Mouse (Mus musculus): Measurements from ENCODE around the gene Zfyve27.
A peak's percentile ranks its signal among the peaks of the same experiment; 100 is the strongest.

The Zfyve27 gene

DNA sequence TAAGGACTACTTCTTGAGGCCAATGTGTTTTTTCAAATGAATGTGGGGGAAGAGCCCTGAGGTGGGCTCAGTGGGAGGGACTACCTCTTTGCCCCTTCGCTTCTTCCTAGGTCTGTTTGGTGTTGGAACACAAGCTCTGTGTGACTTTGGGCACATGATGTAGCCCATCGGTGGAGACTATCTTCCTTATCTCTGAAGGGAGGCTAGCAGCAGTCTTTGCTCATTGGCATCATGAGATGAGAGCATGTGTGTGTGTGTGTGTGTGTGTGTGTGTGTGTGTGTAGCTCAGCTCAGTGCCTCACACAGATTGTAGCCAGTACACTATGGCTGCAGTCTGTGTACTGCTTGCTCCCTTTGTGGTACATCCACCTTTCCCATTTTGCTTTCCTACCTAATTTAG lies 13.7 kb downstream of the Zfyve27 start:
- no peak for DNase-seq (ENCODE audit: low spot score in 2 of 2)

DNA sequence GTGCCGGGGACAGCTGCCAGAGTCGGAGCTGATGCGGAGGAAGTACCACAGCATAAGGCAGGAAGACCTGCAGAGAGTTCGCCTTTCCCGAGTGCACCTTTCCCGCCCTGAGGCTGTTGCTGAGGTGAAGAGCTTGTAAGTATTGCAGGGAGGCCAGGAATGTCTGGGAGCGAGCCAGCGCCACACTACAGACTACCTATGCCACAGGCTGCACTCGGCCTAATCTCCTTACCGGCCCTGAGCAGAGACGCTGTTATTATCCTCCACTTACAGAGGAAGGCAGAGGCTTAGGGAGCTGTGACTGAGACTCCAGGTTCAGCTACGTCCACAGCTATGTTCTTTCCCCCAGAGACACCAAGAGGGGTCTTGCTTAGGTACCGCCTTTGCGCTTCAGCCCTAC lies 15.6 kb downstream of the Zfyve27 start:
- no peak for DNase-seq (ENCODE audit: low spot score in 2 of 2)

DNA sequence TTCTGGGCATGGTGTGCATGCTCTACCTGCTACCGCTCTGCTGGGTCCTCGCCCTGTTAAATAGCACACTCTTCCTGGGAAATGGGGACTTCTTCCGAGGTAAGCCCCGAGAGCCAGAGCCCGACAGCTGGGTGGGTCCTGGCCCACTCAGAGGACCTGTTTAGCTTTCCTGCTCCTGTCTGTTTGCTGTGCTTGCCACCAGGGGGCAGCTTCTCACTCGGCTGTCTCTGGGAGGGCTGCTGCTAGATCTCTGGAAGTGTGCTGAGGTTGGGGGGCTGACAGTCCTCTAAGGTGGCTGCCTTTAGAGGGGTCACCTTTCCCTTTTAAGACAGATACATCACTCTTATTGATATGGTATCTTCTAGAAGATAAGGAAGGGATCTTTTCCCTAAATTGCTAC lies 18.9 kb downstream of the Zfyve27 start:
- DNase-seq (ENCODE audit: low spot score in 2 of 2): no peak

DNA sequence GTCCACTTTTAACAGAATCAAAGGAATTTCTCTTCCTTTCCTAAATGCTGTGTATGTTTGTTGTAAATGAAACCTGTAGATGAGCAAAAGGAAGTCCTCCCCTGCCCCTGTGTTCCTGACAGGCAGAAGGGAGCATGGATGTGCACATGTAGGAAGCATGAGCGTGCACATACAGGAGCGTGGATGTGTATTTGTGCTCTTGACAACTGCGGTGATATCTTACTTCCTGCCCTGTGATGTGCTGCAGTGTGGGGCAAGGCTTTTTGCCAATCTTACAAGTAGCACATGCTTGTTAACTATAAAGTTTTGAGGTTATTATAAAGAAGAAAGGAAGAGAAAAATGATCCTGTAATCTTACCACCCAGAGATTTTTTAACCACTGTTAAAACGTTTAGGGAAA lies 26.0 kb downstream of the Zfyve27 start:
- no peak for DNase-seq (ENCODE audit: low spot score in 2 of 2)

DNA sequence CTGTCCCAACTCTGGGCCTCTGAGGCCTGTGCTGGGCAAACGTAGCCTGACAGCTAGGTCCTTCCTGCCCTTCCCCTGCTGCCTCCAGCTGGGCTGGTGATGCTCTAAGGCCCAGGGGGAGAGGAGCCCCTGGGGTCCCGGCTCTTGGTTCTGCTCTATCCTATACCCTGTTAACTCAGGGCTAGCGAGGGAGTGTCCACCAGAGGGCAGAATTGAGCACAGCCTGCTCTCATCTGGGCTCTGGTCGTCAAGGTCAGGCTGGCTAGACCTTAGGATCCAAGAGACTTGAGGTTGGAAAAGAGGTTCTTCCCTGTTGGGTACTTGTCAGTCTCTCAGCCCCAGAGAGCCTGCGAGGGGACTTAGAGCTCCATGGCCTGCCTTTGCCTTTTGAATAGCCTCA lies 26.7 kb downstream of the Zfyve27 start:
- DNase-seq (ENCODE audit: low spot score in 2 of 2): peak in 1 of 2 experiments; percentile 22

DNA sequence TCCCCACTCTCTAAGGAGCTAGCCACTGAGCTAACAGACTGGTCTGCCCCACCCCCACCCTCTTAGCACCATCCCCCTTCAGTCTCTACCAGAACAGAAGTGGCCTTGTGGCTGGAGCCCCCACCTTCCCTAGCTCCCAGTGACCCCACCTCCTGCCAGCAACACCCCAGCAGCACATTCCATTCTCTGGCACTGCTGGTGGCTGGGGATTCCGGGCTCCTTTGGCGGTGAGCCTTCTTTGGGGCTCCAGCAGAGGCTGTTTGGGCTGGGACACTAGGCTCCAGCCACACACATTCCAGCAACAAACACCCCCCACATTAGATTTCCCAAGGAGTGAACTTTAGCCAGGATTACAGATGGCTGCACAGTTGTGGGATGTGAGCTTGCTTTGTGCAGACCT lies 29.6 kb downstream of the Zfyve27 start:
- no peak for DNase-seq (ENCODE audit: low spot score in 2 of 2)

DNA sequence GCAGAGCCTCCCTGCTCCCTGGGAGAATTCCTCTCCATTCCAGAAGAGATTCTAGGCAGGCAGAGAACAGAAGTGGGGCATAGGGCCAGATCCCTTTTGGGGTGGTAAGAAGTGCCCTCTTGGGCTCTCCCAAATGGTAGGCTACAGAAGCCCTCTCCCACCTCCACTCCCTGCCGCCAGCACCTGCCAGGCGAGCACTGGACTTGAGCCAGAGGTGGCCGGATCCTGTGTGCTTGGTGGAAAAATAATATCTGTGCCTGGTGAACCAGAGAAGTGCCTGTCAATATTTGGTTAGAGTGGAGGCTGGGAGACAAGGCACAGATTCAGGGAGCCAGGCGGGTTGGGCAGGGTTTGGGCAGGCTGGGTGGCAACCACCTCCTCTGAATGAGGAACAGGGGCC lies 32.6 kb downstream of the Zfyve27 start:
- no peak for DNase-seq (ENCODE audit: low spot score in 2 of 2)

DNA sequence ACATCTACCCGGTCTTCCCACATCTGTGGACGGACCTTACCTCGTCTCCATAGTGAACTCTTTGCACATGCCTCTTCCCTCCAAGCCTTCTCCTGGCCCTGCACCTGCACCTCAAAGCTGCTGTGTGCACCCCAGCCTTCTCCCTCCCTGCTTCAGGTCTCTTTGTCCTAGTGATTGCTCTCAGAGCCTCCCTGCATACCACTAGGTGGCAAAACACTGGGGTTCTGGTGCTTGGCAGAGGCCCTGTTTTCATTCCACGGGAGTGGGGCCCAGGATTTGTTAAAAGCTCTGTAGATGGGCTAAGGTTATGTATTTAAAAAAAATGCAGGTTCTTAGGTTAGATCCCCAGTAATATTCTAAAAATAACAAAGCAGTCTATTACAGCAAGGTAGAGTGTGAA lies 33.3 kb downstream of the Zfyve27 start:
- no peak for DNase-seq (ENCODE audit: low spot score in 2 of 2)

DNA sequence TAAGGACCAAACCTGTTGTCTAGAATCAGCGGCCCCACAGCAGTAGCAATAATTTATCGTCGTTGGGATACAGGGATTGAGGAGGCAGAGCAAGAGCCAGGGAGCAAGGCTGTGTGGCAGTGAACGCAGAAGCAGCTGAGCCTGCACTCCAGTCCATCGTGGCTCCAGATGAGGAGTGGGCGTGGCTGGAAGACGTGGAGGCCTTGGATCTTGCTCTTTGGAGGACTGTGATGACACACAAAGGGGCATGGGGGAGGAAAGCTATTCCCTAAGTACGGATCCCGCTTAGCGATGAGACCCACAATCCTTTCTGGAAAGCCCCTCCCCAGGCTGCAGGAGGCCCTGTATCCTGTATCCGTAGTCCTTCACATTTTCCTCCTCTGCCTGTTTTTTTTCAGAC lies 34.3 kb downstream of the Zfyve27 start:
- DNase-seq (ENCODE audit: low spot score in 2 of 2): no peak

DNA sequence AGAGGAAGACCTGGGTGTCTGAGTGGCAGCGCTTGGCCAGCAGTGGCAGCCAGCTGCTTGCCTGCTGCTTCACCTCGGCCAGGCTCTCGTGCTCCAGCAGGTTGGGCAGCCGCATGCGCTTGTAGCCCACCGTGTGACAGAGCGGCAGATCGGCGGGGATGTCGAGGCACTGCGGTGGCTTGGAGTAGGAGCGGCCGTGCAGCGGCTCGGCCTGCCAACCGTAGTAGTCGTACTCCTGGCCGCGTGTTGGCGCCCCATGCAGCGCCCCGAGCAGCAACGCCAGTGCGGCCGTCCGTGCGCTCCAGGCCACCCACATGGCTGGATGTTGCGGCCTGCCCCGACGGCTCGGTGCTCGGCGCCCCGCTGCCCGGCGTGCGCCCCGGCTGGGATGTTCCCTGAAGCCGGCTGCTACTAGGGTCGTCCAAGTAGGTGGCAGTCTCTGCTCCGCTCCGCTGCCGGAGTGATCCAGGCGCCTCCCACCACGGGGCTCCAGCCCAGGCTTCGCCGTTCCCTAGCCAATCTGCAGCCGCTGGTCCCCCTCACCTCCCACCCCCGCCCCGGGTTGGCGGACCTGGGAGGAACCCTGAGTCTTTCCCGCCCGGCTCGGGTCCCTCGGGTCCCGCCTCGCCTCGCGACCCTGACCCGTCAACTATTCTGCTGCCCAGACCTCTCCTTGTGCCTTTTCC lies 38.1 kb downstream of the Zfyve27 start, which contains the start of gene Sfrp5:
TSS of gene Sfrp5 (minus strand) at position 557 of the 686 bp plus-strand sequence.
- DNase-seq (ENCODE audit: low spot score in 2 of 2): no peak

DNA sequence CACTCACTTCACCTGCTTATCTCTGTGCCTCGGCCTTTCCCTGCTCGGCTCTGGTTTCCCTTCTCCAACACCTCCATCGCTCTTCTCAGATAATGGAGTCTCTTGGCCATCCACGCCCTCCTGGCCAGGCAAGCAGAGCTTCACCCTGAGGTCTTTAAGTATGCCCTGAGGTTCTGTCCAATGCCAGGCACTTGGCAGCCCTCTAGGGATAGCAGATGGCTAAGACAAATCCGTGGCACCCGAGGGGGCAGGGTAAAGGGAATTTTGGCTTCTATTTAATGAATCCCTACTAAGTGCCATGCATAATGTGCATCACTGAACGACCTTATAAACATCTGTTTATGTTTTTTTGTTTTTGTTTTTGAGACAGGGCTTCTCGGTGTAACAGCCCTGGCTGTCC lies 38.7 kb downstream of the Zfyve27 start:
- no peak for DNase-seq (ENCODE audit: low spot score in 2 of 2)

DNA sequence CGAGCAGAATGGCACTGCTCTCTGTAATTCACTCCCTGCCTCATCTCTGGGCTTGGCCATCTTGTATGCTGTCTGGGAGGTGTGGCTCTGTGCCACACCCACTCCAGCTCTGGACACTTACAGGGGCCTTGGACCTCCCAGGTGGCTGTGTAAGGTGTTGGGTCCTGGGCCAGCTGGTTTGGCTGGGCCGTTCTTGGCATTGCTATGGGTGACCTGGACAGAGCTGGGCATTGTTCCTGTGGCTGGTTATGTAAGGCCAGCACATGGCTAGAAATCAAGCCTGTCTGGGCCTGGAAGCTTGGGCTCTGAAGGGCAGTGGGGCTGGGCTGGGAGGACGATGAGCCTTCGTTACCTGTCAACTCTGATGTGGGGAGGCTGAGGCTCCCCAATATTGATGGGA lies 40.6 kb downstream of the Zfyve27 start:
- no peak for DNase-seq (ENCODE audit: low spot score in 2 of 2)

DNA sequence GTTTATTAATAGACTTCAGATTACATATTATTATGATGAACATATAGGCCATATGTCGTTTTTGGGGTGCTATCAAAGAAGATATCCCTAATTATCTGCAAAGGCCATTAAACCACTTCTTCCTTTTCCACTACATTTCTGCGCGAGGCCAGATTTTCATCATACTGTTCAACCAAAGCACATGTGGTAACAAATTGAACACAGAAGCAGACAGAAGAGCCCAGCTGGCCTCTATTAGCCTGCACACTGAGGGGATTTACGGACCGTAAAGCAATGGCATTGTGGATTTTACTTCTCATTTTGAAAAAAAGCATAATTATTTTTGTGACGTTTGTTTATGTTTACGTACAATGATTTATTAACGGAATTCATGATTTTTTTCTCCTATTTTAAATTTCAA lies 41.5 kb downstream of the Zfyve27 start:
- no peak for DNase-seq (ENCODE audit: low spot score in 2 of 2)

DNA sequence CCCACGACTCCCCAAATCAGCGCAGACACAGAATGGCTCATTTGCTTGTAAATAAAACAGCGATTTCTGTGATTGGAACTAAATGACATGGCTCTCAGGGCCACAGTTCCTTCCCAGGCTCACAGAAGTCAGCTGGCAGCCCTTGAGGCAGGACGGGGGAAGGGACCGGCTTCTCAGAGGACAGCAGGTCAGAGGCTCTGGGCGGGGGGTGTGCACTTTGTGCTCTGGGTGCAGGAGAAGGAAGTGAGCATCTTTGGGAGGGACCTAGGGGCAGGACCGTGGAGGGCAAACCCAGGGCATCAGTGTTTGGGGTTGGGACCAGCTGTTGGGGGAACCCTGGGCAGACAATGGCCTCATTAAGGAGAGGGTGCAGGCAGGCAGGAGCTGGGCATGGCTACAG lies 45.7 kb downstream of the Zfyve27 start:
- no peak for DNase-seq (ENCODE audit: low spot score in 2 of 2)

DNA sequence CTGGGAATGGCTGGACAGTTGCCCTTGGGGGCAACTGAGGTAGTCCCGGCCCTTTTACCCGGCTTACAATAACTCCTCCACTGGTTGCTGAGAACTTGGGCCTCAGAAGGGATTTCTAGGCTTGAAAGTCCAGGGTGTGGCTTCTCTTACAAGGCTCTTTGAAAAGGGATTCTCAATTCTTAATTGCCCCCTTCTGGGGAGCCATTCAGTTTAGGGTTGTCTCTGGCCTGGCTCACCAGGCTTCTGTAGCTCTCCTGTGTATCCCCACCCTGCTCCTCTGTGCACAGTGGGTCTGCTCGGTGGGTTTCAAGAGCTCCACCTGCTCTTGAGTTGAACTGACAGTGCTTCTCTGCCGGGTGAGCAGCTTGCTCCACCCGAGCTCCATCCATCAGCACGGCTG lies 46.2 kb downstream of the Zfyve27 start:
- no peak for DNase-seq (ENCODE audit: low spot score in 2 of 2)

DNA sequence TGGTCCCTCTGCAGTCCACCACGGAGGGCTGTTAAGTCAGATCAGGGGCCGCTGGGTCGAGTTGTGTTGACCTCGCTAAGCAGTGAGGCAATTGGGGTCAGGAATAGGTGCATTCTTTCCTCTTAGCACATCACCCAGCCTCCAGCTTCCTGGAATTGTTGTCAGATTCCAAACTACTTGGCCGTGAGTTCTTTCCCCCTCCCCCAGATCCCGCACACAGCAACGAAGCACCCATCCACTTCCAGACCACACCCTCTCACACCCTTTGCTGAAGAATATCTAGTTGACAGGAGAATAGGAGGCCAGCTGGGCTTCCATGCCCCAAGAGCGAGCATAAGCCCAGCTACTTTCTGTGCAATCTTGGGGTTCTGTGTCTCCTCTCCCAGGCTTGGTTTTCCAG lies 48.2 kb downstream of the Zfyve27 start:
- no peak for DNase-seq (ENCODE audit: low spot score in 2 of 2)

DNA sequence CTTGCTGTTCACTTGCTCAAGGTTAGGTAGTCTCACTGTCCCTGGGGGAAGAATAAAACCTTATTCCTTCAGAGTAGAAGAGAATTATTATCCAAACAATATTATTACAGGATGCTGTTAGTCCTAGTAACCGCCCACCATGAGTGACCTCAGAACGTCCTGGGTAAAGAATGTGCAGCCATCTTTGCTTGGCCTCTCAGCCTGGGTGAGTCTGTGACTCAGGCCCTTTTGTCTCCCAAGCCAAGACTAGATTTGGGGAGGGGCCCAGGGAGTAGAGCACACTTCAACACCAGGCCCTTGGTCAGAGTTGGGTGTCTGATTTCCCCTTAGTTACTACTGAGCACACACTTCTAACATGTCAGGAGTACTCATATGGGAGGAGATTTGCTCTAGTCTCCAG lies 50.9 kb downstream of the Zfyve27 start:
- no peak for DNase-seq (ENCODE audit: low spot score in 2 of 2)

DNA sequence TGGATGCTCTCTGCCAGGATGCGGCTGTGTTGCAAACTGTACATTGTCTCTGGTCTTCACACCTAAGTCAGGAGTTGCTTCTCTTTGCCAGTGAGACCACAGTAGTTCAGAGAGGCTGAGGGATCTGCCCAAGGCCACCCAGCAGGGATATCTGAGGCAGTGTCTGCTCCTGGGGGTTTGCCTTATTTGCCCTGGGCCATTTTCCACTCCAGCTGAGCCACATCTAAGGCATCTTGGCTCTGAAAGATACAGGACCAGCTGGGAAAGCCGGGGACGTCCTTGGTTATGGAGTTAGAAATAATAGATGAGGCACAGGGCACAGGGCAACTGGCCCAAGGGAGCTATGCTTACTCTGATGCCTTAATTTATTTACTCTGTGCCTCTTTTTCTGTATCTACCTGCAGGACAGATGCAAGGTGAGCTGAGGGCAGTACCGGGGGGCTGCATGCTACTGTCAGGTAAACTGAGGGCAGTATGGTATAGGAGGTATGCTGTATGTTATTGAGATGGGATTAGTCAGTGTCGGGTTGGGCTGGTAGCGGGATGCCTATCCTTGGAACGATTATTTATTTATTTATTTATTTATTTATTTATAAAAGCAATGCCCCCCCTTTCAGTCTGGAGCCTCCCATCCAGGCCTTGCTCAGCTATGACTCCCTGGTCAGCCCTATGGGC lies 53.1 kb downstream of the Zfyve27 start:
- no peak for DNase-seq (ENCODE audit: low spot score in 2 of 2)

DNA sequence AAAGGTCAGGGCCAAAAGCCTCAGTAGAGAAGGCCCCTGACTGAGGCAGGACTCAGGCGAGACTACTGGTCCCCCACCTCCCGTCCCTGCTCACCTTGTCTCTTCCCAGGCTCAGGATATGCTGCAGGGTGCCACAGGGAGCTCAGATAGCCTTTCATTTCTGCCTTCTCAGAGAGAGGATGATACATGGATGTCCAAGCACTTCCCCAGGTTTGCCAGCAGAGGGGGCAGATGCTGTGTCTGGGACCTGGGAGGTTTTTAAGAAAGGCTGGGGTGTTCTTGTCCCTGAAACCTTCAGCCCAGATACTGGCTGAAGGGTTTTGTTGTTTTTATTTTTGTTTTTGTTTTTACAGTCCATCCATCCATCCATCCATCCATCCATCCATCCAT lies 53.6 kb downstream of the Zfyve27 start:
- DNase-seq (ENCODE audit: low spot score in 2 of 2): no peak

DNA sequence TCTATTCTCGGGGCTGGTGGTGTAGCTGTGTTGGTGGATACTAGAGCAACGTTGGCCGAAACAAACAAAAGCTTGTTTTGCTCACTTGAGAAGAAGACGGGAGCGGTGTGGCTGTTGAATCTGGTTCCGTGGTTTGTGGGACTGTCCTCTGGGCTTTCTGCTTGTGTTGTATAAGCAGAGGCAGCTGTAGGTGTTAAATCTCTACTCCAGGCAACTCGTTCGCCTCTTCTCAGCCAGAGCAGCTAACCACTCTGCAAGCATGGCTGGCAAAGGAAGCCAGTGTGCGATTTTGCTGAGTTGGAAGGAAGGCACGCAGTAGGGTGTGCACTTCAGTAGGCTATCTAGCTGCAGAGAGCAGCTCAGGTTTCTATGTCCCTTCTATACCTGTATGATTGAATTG lies 62.7 kb downstream of the Zfyve27 start:
- DNase-seq (ENCODE audit: low spot score in 2 of 2): no peak

DNA sequence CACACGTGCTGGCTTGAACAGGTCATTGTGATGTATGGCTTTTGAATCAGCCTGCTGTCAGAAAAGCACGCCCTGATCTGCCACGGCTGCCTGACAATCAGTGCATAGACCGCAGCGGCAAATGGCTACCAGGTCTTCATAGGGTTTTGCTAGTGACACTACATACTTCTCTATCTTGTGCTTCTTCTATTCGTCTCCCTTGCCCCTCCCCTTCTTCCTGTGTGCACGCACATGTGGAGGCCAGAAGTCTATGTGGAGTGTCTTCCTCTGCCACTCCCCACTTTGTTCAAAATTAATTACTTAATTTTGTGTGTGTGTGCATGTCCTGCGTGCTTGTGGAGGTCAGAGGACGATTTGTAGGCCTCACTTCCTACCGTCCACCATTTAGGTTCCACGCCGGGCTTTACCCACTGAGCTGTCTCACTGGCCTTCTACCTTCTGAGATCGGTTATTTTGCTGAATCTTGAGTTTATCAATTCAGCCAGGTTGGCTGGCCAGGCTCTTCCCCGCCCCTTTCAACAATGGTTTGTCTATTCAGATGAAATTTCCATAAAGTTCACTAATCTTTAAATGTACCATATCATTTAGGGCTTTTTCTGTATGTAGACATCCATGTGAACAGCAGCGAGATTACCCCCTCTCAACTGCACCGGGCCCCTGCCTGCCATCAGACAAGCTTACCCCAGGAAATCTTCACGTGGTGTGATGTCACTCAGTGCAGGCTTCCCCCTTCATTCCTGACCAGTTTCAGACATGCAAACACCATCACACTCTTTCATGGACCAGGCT lies 65.9 kb downstream of the Zfyve27 start:
- no peak for DNase-seq (ENCODE audit: low spot score in 2 of 2)

DNA sequence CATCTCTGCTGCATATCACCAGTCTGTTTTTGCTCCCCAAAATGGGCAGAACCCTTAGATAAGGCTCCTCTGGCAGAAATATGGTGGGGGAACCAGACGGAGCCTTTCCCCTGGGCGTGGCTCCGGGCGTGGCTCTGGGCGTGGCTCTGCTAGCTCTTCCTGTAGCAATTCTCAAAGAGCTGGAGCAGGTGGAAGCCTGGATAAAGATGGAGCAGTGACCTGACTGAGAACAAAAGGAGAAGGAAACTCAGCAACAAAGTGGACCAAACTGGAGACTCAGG lies 66.5 kb downstream of the Zfyve27 start:
- DNase-seq (ENCODE audit: low spot score in 2 of 2): no peak

DNA sequence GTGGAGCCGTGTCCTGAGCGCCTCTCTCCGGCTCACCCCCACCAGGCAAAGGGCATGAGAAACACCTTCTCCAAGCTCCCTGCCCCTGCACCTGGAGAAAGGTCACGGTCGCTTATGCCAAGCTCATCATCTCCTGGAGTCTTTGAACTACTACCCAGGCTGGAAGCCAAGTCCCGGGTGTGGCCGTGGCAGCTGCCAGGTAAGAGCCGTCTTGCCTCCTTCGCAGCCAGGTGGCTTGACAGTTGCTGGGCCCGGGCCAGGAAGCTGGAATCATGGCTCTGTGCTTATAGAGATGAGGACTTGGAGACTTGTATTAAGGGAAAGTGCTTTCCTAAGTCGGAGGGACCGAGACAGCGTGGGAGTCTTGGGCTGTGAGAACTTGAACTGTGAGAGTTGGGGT lies 67.2 kb downstream of the Zfyve27 start:
- DNase-seq (ENCODE audit: low spot score in 2 of 2): no peak
